Mouse (Mus musculus): ENCODE results near the gene Nap1l4.
"Not testable (repeated sequence)": the region's sequence is repeated elsewhere in the genome, so short reads cannot be mapped to it uniquely, and the experiment has no call there.

Nap1l4 gene

DNA sequence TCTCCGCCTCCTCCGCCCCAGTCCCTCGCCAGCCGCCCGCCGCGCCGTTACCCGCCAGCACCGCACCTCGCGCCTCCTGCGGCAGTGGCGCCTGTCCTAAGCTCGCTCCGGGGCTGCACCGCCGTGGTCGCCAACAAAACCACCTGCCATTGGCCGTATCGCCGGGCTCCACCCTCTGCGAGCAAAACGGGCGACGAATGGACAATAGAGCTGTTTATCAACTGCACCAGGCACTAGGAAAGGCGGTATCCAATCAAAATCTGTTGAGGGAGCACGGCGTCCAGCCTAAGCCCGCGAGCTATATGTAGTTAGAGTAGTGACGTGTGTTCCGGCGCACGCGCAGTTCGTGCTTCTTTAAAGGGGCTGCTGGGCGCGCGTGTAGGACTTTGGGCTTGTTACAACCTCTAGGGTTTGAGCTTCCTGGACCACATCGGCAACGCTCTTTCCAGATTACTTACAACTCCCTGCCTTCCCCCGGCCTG is at the start of gene Nap1l4:
Gene Nap1l4 (minus strand): TSS at position 131 of the 482 bp plus-strand sequence.
- peak; percentile 97 for DNase-seq

GRCm38 (mm10) chr7:143594865-143595264 is 46.0 kb upstream of the Nap1l4 start:
- DNase-seq: peak; percentile 39

GRCm38 (mm10) chr7:143592255-143592654 is 43.3 kb upstream of the Nap1l4 start:
- DNase-seq: no peak

DNA sequence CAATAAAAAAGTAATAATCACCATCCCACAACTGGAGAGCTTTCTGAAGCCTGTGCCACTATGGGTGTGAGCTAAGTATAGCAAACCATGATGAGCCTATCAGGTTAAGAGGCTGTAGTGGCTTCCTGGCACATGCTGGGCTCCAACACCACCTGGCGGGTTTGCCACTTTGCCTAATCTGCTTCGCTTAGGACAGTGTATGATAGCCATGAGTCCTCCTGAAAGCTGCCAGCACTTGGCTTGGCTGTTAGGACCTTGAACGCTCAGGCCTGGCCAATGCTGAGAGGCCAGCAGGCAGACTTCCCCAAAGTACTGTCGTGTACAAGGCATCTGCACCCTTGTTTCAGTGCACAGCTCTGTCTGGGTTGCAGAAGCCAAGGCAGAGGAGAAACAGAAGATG is 39.1 kb upstream of the Nap1l4 start:
- DNase-seq: no peak

DNA sequence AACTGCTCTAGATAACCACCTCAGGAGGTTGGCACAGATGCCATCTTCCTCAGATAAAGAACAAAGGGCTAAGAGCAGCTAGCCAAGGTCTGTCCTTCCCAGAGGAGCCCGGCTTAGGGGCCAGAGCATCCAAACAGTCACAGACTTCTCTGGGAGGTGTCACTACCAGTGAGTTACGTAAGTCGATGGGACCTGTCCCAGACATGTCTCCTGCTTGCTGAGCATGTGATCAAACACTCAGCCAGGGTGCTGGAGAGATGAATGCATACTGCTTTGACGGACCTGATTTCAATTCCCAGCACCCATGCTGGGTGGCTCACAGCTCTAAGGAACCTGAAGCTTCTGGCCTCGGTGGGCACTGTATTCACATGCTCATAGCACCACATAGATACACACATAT is 38.7 kb upstream of the Nap1l4 start:
- DNase-seq: no peak

DNA sequence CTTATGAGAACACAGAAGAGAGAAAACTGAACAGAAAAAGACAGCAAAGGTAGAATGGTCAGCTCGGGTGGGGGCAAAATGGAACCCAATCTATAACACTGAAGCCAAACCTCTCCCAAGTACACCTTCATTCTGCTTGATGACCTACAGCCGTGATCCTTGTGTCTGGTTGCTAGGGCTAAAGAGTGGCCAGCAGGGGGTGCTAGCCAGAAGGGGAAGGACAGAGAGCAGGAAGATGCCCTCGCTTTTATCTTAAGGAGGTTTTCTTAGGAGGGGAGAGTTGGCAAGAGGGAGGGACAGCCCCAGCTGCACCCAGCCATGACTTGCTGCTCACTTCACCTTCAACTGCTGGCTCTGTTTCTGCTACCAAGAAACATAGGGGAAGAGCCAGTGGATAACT is 35.0 kb upstream of the Nap1l4 start:
- DNase-seq: peak; percentile 86

- no peak for DNase-seq
Measured at GRCm38 (mm10) chr7:143583025-143583424, 34.1 kb upstream of the Nap1l4 start.

- DNase-seq: no peak
Measured at GRCm38 (mm10) chr7:143575751-143576150, 26.8 kb upstream of the Nap1l4 start.

DNA sequence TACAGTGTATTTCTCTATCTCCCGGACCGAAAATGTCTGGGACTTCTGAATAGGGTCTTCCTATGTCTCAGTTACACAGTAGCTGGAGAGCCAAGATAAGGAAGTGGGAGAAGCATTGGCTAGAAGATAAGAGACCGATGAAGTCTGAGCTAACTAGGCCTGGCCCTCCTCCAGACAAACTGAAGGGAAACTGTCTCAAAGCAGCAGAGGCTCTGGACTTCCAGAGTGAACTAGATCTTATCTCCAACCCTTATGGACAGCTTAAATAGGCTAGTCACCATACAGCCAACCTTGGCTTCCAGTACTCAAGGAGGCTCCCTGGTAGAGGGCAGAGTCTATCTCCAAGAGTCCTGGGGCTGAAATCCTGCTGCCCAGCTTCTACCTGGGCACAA is 16.7 kb upstream of the Nap1l4 start:
- DNase-seq: no peak

GRCm38 (mm10) chr7:143565015-143565647 is 16.2 kb upstream of the Nap1l4 start:
- no peak for DNase-seq

GRCm38 (mm10) chr7:143563787-143564186 is 14.9 kb upstream of the Nap1l4 start:
- DNase-seq: no peak

DNA sequence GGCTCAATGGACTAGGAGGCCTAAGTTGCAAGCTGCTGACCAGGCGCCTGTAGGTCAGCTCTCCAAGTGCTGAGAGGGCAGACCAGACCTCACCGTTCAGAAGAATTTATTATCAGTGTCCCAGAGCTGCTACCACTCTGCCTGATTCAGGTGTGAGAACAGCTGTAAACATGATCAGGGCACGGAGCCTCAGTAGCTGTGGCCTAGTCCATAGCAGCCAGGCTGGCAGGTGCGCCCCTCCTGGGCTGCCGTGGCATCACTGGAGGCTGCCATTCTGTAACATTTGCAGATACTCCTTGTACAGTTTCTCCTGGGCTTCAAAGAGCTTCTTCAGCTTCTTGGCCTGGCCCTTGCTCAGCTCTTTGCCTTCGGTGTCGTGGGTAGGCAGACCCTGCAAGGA is 8.7 kb upstream of the Nap1l4 start:
- DNase-seq: no peak

GRCm38 (mm10) chr7:143556964-143557610 is 8.2 kb upstream of the Nap1l4 start:
- DNase-seq: peak; percentile 71

DNA sequence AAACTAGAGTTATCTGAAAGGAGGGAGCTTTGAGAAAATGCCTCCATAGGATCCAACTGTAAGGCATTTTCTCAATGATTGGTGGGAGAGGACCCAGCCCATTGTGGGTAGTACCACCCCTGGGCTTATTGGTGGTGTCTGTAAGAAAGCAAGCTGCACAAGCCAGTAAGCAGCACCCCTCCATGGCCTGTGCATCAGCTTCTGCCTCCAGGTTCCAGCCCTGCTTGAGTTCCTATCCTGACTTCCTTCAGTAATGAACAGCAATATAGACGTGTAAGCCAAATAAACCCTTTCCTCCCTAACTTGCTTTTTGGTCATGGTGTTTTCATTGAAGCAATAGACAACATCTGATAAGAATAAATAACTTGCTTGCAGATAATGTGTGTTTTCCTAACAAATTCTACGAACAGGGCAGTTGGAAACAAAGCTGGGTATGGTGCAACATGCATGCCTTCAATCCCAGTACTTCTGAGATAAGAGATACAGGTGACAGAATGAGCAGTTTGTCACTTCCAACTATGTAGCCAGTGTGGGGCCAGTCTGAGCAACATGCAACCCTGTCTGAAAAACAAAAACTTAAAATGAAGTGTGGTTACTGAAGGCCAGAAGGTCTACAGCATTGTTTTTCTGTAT is 798 bp upstream of the Nap1l4 start:
- DNase-seq: no peak

DNA sequence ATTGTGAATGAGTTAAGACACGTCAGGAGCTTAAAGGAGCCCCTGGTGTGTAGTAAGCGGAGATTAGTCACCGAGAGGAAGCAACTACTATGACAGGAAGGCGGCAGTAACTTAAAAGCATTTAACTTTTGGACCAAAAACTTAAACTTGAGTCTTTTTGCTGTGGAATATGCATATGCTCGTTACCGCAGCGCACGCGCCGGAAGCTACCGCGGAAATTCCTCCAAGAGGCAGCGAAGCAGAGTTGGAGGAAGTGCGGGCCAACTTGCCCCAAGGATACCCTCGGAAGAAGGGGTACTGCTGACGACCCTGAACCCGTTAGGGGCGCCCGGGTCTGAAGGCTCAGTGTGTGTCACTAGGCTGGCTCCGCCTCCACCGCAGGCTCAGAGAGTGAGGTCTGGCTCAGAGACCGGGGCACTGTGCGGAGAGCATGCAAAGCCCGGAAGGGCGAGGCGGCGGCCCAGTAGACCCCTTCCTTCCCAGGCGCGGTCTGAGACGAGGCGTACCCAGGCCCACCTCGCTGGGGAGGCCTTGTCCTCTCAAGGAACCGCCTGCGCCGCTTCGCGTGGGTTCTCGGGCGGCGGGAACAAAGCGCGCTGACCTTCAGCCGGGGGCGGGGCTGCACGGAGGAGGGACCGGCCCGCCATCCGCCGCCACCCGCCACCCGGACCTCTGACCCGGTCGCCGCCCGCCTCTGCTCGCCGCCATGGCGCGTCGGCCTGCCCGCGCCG is 510 bp downstream of the Nap1l4 start:
- DNase-seq: no peak

DNA sequence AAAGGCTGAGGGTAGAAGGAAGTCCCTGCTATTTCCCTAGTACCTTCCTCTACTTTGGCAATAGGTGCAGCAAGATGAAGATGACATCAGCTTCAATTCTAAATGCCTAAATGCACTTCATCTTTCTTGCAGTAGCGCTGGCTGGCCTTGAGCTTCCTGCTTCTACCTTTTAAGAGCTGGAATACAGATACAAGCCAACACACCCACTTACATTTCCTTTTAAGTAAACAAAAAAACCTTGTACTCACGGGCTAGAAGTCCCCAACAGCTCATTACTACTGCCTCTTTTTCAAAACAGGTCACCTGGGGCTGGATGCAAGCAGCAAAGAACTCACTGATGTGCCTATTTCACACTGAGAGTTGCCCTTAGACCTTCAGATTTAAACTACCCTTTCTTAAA is 2.4 kb downstream of the Nap1l4 start:
- no peak for DNase-seq

- peak; percentile 51 for DNase-seq
Measured at GRCm38 (mm10) chr7:143544368-143544767, 4.5 kb downstream of the Nap1l4 start.

- DNase-seq: no peak
Measured at GRCm38 (mm10) chr7:143538671-143539070, 10.2 kb downstream of the Nap1l4 start.

DNA sequence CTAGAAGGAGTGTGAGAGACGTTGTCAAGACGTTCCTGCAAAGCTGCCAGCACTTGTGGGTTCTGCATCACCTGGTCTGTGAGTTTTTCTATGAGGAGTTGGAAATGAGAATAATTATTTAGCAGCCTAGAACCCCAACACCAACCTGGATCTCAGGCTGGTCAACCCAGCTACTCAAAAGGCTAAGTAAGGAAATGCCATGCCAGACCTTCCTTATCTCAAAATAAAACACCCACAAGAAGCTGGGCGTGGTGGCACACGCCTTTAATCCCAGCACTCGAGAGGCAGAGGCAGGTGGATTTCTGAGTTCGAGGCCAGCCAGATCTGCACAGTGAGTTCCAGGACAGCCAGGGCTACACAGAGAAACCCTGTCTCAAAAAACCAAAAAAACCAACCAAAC is 10.7 kb downstream of the Nap1l4 start:
- not testable (repeated sequence) for DNase-seq

DNA sequence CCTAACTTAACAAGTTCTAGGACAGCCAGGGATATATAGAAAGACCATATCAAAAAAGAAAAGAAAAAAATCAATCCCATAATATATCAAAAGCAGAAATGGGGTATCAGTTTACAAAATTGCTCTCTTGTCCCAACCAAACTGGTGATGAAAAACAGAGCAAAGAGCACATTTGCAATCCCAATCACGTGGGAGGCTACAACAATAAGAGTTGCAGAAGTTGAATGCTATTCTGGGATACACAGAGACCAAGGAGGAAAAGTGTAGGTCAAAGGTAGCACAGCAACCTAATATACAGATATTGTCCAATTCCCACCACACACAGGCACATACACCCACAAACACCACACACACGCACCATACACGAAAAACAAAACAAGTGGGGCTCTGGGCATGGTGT is 12.7 kb downstream of the Nap1l4 start:
- DNase-seq: no peak

- DNase-seq: no peak
Measured at GRCm38 (mm10) chr7:143533284-143533683, 15.6 kb downstream of the Nap1l4 start.

DNA sequence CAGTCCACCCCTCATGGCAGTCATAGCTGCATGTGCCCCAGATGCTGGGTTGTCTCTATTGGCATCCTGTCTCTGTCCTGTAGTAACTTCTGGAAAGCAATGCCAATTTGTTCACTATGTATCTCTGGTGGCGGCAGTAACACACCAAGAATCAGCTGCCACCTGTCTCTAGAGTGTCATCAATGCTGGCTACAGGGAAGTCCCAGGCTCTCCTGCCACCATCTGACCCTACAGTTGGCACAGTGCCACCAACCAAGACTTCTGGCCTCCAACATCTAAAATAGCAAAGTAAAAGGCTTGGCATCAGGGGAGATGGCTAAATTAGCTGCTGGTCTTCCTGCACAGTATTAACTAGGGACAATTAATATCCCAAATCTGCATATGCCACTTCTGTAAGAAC is 16.5 kb downstream of the Nap1l4 start:
- DNase-seq: peak; percentile 24

DNA sequence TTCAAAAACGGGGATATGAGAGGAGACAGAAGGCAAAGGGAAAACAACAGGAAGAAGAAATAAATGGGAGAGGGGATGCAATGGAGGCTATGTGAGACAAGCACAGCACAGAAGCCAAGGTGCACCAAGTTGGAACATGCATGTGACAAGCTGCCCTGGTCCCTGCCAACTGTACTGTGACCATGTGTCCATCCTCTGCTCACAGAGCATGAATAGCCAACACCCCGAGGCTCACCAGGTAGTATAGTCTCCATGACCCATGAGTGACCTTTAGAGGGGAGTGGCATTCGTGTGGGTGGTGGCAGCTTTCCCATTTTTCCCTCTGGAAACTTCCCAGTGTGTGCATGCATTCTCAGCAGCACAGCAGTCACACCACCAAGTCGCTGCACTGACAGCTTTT is 29.6 kb downstream of the Nap1l4 start:
- no peak for DNase-seq

GRCm38 (mm10) chr7:143514416-143514768 is 34.5 kb downstream of the Nap1l4 start:
- DNase-seq: no peak
